Mouse (Mus musculus): ENCODE results near the gene March4. TPM values are rescaled to one million over a fixed set of nuclear protein-coding genes. Genes with fewer than 3 reads are reported as not detected.

Gene March4
- total RNA-seq, 2 experiments from 2014 or later: not detected

DNA sequence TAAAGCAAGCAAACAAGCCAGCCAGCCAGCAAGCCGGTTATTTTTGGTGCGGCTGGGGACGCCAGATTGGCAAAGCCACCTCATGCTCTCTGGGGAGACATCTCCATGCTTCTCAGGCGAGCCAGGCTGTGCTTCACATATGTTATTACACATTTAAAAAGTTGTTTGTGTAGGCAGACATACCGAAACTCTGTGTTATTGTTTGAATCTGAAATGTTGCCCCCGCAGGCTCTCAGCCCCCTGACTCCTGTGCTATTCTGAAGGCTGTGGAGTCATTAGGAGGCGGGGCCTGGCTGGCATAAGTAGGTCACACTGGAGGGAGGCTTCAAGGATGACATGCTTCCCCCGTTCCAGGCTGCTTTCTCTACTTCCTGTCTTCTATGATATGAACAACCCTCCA is 97.6 kb downstream of the March4 start:
- peak; percentile 6 for DNase-seq

DNA sequence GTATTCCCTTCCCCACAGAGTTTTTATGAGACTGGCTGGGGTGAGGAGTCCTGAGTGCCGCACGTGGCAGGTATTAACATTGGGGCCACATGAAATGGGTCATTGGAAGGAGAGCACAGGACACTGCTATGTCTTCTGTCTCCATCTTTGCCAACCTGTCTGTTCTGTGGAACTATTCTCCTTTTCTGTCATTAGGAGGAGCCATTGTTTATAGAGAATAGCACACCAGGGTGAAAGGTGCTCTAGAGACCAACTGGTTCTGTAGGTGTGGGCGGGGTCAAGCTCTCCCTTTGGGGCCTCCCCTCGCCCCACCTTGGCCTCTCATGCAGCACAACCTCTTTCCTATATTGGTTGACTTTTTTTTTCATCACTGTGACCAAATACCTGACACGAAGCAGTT is 99.8 kb downstream of the March4 start:
- DNase-seq: no peak

DNA sequence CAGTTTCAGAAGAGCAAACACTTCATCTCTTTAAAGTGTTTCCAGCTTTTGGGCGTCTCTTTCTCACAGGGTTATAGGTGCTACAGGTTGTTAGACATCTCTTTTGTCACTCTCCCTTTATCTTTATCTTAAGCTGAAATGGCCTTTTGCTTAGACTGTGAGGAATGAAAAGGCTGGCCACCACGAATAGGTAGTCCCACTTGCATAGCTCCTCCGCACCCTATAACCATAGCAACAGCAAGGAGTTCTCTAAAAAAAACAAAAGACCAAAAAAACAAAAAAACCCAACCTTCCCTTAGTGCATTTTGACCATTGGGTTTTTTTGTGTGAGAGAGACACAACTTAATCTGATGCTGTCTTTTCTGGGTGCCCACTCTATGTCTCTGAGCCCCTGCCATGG is 102.2 kb downstream of the March4 start:
- DNase-seq: no peak

DNA sequence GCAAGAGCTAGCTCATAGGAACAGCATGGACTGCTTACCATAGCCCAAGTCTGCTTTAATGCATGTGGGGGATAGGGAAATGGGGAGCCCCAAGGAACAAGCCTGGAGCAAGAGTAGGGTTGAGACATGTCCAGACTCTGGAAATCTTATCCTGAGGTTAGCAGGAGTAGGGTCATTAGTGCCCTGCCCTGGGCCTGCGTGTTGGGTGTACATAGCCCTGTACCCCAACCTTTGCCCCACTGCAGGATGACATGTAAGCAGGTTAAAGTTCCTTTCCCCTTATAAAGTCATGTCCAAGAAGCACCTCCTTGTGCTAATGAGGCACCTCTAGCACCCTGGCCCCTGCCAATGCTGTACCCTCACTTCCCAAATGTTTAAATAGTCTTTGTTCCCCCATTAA is 104.2 kb downstream of the March4 start:
- no peak for DNase-seq

DNA sequence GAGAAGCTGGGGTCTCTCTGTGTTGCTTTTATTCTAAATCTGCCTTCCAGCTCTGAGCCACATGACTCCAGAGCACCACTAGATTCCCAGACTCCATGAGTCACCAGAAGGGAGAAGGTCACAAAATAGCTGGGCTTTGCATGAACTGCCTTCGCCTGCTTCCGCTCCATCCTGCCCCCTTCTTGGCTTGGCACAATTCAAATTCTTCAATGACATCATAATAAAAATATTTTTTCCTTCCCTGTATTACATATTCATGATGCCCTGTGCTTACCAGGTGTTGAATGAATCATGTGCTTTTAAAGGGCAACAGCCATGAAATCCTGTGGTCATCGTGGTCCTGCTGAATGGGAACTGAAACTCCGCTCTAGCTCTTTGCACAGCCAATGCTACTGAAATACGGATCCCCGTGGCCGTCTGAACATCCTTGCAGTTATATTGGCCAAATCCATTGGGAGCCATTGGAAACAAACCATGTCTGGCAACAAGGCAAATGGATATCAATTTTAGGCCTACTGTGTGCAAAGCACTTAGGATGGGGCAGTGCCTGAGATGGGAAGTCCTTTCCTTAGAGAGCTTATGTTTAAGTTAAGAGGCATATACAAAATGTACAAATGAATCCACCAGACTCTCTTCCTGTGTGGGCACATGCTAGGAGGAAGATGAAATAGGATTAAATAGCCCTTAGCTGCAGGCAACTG is 107.5 kb downstream of the March4 start:
- no peak for DNase-seq

DNA sequence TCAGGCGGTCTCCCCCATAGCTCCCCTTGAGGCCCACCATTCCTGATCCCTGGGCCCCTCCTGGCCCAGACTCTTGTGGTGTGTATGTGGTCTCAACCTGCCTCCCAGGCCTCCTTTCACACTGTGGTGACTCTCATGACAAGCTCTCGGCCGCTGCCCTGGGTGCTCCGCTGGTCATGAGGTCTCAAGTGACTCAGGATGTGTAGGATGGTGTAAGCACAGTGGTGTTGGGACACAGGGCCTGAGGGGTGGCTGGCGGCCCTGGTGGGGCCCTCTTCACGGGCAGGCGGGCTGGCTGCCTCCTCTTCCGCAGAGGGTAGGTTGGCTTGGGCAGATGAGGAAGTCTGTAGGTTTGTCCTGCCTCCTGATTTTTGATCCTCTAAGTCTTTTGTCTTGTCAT is 108.2 kb downstream of the March4 start:
- DNase-seq: no peak

DNA sequence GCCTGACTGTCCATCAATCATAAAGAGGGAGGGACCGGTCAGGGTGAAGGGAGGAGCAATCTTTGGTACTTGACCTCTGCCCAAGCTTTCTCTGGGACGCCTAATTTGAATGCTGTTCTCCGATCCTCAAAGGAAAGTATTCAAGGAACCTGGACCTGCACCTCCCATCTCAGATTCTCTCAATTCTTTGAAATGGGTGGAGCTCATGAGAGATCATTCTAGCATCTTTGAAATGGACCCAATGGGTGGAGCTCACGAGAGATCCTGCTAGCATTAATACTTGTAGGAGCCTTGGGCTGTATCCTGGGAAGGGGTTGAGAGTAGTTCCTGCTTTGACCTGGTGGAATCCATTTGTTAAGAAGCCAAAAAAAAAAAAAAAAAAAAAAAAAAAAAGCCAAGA is 110.3 kb downstream of the March4 start:
- no peak for DNase-seq

DNA sequence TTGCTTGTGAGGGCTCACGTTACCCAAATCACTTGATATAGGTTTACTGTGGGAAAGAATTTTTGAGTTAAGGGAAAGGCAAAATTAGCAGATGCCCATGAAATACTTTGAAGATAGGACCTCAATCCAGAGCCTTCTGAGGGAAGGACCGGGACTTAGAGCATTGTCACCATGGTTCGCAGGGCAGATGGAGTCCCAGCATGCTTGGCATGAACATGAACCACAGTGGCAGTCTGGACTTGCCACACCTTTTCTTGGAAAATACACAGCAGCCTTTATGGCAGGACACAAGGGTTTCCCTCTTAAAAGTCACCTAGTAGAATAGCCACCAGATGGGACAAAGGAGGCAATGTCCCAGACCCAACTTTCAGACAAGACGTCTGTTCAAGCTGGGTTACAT is 114.6 kb downstream of the March4 start:
- no peak for DNase-seq

DNA sequence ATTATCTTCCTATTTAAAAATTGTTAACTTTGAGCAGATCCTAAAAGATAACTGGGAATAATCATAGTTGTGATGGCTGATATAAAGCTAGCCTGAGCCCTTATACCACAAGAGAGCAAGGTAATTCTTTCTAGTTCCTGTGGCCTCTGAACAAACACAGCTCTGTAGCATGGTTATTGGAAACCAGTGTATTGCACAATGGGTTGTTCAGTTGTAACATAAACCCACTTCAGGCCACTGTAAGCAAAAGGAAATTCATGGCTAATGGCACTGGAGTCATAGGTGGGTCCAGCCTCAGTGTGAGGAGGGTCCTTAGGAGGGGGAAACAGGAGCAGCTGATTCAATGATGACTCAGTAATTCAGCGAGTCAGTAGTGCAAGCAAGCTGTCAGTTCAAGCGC is 116.5 kb downstream of the March4 start:
- no peak for DNase-seq

DNA sequence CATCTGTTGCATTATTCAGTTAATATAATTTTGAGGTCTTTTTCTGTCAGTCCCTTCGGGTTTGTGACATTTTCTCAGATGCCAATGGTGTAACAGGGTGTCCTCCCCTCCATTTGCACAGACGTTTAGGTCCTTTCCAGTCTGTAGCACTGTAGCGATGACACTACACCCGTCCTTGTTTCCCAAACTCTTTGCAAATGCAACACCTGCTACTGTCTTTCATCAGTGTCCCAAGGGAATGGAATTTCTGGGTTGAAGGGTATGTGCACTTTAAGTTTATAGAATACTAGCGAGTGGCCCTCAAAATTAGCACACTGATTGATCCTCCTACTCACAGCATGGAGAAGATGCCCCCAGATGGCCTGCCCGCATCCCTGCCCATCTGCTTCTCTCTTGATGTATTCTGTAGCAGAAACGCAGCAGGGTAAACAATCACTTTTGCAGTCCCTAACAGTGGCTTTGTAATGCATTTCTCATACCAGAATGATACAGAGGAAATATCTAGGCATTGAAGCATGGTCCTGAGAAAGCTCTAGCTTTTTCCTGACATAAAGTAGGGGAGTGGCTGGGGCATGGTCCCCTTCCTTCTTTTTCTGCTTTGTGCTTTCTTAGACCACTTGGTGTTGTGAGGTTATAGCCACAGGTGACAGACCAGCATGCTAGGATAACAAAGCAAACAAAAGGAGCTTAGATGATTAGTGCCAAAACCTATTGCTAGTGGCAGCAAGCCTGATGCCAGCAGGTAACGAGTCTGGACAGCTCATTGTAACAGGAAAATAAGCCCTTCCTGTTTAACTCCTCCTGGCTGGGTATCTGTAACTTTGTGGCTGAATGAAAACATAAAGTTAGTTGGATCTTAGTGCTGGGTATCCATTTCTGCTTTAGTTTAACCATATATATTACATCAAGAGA is 117.7 kb downstream of the March4 start:
- DNase-seq: no peak

DNA sequence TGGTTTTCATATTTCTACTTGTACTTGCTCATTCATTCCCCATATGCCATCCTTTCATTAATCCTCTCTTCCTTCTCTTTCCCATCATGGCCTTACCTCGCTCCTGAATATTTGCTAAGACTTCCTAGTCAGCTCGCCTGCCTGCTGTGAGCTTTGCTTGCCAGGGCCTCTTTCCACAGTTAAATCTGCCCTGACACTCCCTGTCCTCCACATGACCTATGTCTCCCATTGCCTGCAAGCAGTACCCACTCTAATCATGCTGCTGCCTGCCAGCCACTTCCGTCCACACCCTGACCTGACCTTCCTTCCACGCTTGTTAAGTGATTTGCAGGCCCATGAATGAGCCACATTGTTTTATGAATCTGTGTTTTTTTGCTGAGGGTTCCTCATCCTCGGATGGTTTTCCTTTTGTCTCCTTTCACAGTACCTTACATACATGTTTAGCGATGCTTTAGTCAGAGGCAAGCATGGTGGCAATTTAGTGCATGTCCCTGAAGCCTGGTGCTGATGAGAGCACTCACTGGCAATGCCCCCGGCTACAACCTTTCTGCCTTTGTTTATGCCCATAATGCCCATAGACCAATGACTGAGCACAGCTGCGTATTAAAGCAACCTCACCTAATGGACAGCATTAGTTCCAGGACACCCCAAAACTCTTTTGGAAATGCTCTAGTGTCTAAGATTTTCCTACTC is 122.0 kb downstream of the March4 start:
- DNase-seq: no peak

DNA sequence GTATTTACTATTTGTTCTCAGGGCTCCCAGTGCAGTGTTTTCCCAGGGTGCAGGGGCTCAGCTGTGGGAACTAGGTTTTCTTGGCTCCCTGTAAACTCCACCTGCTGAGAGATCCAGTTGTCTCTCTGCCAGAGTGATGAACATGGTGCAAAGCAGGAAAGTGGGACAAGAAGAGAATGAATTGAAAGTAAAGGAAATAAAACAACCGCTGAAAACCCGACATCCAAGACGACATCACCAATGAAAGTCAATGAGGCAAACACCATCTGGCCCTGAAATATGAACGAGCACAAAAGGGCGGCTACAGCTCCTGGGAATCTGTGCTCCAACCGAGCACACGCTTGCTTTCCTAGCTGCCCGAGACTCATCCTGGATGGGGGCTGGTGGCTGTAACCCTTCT is 122.6 kb downstream of the March4 start:
- no peak for DNase-seq

DNA sequence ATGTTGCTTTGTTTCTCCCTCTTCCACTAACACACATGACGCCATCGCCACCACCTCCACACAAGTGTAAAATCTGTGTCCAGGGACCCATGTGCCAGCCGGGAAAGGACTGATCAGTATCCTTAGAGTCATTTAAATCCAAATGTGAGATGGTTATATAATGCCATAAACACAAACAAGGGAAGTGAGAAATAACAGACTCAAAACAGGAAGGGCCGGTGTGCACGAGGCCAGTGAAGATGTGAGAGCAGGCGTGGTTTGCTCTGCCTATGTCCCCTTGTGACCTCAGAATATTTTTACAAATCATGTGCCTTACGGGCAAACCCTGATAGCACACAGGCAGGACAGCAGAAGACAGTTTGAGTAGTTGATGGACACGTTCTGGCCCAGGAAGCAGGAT is 123.5 kb downstream of the March4 start:
- DNase-seq: no peak

DNA sequence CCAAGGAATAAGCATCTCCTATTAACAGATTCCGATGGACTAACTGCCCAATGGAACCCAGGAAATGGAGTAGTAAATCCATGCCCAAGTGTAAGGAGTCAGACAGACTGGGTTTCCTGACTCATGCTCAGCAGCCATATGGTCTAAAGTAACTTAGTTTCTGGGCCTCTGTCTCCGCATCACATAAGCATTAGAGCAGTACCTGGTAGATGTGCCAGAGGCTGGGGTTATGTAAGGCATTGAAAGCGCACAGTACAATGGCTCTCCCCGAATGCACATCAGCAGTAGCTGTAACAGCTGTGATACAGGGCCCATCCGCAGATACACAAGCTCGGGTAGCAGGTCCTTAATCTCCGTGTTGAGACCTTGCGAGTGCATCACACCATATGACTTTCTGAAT is 125.6 kb downstream of the March4 start:
- DNase-seq: no peak

DNA sequence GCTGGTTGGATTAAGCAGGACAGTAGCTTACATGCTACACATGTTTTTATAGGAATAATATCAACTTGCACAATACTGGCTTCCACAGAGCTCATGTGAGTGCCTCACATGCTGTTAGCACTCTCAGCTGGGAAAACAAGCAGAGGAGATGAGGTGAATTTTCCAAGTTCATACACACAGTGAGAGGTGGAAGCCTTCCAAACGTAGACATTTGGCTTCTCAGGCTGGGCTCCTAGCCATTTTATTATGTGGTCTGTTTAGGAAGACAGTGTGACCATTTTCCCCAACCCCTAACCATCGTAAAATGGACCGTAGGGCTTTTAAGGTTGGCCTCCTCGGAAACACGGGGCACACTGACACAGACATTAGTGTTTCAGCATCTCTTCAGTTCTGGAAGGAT is 126.8 kb downstream of the March4 start:
- no peak for DNase-seq

DNA sequence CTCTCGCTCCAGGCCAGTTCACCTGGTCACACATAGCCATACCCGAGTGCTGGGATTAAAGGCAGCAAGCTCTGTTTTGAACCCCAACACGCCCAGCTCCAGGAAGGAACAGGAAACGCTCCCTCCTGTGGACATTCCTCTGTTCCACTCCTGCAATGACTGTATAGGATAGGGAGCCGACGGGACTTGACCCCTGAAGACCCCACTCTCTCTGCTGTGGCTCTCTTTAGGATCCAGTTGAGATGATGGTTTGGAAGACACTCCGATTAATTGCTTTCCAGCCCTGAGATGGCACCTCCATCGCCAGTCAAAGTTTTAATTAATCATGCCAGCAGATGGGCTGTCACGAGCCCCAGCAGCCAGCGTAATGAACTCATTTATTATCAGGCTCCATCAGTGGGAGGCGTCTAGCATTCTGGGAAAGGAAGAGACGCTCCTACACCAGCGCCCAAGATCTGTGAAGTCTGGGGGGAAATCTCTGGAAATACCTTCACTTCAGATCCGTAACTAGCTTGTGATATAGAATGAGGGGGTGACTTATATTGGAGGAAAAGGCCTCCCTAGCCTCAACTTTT is 130.1 kb downstream of the March4 start:
- DNase-seq: no peak

DNA sequence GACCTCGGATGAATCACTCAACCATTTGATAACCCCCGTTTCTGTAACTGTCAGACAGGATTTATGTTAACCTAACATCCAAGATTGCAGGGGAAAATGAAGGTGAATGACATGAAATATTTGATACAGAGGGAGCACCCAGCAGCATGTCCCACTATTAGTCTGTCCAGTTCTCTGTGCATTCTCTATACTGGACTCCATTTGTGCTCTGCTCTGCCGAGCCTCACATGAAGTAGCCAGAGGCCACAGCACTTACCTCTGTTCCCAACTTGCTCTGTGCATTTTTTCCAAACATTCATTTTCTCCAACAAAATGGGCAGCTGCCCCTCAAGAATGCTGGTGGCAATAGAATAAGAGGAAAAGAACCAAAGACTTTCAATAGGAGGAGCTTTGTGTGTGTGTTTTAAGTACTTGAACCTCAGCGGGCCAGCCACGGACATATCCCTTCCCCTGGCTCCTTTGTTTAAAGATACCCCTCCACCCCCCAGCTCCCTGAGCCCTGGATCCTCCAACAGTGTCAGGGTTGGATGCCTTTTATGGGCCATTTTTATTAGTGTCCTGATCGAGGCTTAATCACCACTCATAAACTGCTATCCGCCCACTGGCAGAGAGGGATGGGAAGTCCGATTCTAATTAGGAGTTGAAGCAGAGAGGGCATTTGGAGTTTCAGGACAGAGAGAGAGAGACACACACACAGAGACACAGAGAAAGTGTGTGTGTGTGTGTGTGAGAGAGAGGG is 135.2 kb downstream of the March4 start:
- no peak for DNase-seq

DNA sequence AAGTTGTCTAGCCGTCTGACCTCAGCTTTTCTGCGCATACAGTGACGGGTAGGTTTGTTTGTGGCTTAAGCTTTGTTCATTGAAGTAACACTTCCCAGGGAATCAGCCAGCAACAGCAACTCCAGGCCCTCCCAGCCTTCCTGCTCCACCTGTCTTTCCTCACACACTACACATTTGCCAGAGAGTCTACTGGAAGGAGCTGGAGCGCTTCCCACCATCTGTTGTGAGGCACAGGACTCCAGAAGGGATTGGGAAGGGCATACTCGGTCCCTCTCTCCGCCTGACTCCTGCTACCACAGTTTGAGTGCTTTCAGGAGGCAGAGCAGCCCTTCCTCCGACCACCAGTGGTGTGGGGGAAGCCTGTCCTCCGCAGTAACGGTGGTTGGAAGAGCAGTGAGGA is 136.1 kb downstream of the March4 start:
- no peak for DNase-seq

DNA sequence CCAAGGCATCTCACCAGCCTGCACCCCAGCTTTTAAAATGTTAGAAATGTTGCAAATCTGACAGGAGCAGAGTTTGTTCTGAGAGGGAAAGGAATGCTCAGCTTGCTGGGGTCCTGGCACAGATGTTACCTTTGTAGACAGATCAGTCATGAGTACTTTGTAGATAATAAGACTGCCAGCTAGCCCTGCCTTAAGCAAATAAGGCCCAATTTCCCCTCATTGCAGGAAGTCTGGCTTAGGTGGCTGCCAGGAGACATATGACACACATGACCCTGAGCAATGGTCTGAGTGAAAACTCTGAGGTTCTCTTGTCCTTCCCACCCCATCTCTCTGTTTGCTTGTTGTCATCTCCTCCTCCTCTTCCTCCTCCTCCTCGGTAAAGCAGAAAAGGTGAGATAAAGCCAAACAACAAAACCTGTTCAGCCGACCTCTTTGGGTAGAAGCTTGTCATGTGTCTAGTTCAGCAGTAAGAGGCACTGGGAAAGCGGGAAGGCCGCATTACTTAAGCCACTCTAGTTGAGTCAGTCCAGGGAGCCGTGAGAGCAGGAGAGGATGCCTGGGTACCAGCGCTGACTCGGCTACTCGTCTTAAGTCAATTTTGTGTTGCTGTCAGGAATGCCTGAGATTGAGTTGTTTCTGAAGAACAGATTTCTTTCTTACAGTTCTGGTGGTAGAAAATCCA is 136.9 kb downstream of the March4 start:
- no peak for DNase-seq

DNA sequence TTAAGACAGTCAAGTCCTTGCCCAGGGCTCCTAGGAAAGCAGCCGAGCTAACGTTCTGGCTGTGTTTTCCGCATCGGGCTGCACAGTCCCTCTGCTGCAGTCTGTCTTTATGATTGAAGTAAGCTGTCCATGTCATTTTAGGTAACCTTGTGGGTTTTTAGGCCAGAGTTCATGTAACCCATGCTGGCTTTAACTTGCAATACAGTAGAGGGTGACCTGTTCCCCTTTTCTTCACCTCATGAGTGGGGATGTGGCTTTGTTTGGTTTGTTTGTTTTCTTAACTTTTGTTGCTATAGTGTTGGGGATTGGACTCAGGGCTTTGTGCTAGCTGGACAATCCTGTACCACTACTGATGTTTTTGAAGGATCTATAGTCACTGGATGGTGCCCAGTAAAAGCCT is 146.3 kb downstream of the March4 start:
- DNase-seq: no peak

DNA sequence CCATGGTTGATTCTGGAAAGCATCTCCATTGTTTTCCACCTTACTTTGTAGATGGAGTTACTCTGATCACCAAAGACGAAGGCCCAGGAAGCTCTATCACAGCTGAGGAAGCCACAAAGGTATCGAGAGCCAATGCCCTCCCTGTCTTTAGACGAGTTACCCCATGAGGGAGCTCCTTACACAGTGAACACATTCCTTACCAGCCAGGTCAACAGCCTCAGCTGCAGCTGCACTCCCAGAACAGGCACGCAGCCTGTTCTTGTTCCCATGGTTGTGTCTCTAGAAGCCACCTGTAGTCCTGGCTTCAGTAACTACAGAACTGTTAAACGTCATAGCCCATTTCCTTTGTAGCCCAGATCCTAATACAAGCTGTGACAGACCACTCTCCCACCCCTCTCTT is 153.1 kb downstream of the March4 start:
- DNase-seq: no peak

DNA sequence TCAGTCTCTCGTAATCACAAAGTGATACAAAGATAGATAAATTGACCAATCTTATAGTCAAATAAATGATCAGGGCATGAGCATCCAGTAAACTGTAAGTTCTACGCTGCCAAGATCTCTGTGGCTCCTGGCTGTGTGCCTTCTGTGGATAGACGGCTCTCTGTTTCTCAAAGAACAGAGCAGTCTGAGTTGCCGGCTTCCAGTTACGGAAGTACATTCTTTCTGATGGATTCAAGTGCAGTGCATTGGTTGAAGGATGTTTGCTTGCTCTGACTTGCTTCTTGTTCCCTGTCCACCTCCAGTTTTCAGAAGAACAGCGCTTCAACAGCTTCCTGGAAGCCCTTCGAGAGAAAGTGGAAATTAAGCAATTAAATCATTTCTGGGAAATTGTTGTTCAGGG is 153.7 kb downstream of the March4 start:
- no peak for DNase-seq
